Mouse (Mus musculus): ENCODE measurements at regions not wholly inside any gene's neighbourhood (a gene's known extent, or its start where the extent isn't known, plus 50 kb on each side); places are given as distances from the start of the nearest gene placed in this dataset.

GRCm38 (mm10) chr17:9904525-9904991, 235.0 kb upstream of the Pabpc6 start:
- no peaks in the 10 kb centered on the region for H3K36me3 ChIP-seq (ENCODE audit: control insufficient read depth, insufficient read depth, low read length)
- no peaks in the 10 kb centered on the region for H3K9me3 ChIP-seq (ENCODE audit: control insufficient read depth, low read depth, low read length)
- 42% methylated on average over 6 of the region's 6 CpGs for WGBS
- no peak overlapping the region for H3K27ac ChIP-seq (ENCODE audit: low read length)
- no peak for ATAC-seq (ENCODE audit: insufficient number of reproducible peaks, insufficient read depth, low FRiP score, low read depth)
- H3K4me3 ChIP-seq (ENCODE audit: low read depth, low read length), result no peak overlapping the region
- H3K4me1 ChIP-seq (ENCODE audit: control insufficient read depth, insufficient read depth, low read length), result 0 out of 2 replicates have a peak, but pooled peaks cover 9% of the 10 kb centered on the region
- no peaks in the 10 kb centered on the region for H3K27me3 ChIP-seq (ENCODE audit: control insufficient read depth, insufficient read depth, low read length)
- H3K4me2 ChIP-seq (replicated peaks; ENCODE audit: low read depth, low read length), result no peak overlapping the region
- H3K9ac ChIP-seq (replicated peaks; ENCODE audit: low read depth, low read length), result no peak overlapping the region

GRCm38 (mm10) chr17:9903313-9903712, 233.8 kb upstream of the Pabpc6 start:
- 77% methylated on average over 4 of the region's 4 CpGs for WGBS
- no peak overlapping the region for H3K27ac ChIP-seq (ENCODE audit: low read length)

GRCm38 (mm10) chr17:9896964-9897363, 227.4 kb upstream of the Pabpc6 start:
- Histone ChIP-seq H3K36me3 (ENCODE audit: control insufficient read depth, insufficient read depth, low read length) (no peaks in the 10 kb centered on the region), H3K9ac (replicated peaks; ENCODE audit: low read depth, low read length) (no peak overlapping the region), H3K9me3 (ENCODE audit: control insufficient read depth, low read depth, low read length) (no peaks in the 10 kb centered on the region), H3K4me2 (replicated peaks; ENCODE audit: low read depth, low read length) (no peak overlapping the region), H3K27me3 (ENCODE audit: control insufficient read depth, insufficient read depth, low read length) (no peaks in the 10 kb centered on the region), H3K27ac (ENCODE audit: low read length) (no peak overlapping the region), H3K4me1 (ENCODE audit: control insufficient read depth, insufficient read depth, low read length) (peaks cover 9% of the 10 kb centered on the region; the same call in 1 of the 2 replicates), H3K4me3 (ENCODE audit: low read depth, low read length) (no peak overlapping the region)
- ATAC-seq (ENCODE audit: insufficient number of reproducible peaks, insufficient read depth, low FRiP score, low read depth), result no peak
- WGBS, result 45% methylated on average over 2 of the region's 2 CpGs

More at GRCm38 (mm10) chr17:9903313-9903712, 233.8 kb upstream of the Pabpc6 start:
- Histone ChIP-seq H3K4me3 (ENCODE audit: low read depth, low read length) (no peak overlapping the region), H3K36me3 (ENCODE audit: control insufficient read depth, insufficient read depth, low read length) (no peaks in the 10 kb centered on the region), H3K9me3 (ENCODE audit: control insufficient read depth, low read depth, low read length) (no peaks in the 10 kb centered on the region), H3K9ac (replicated peaks; ENCODE audit: low read depth, low read length) (no peak overlapping the region), H3K4me2 (replicated peaks; ENCODE audit: low read depth, low read length) (no peak overlapping the region), H3K27me3 (ENCODE audit: control insufficient read depth, insufficient read depth, low read length) (no peaks in the 10 kb centered on the region), H3K4me1 (ENCODE audit: control insufficient read depth, insufficient read depth, low read length) (0 out of 2 replicates have a peak, but pooled peaks cover 9% of the 10 kb centered on the region)
- no peak for ATAC-seq (ENCODE audit: insufficient number of reproducible peaks, insufficient read depth, low FRiP score, low read depth)

GRCm38 (mm10) chr17:9895686-9896082, 226.2 kb upstream of the Pabpc6 start:
- Histone ChIP-seq H3K4me2 (replicated peaks; ENCODE audit: low read depth, low read length) (no peak overlapping the region), H3K9ac (replicated peaks; ENCODE audit: low read depth, low read length) (no peak overlapping the region), H3K4me3 (ENCODE audit: low read depth, low read length) (no peak overlapping the region), H3K27me3 (ENCODE audit: control insufficient read depth, insufficient read depth, low read length) (no peaks in the 10 kb centered on the region), H3K9me3 (ENCODE audit: control insufficient read depth, low read depth, low read length) (no peaks in the 10 kb centered on the region), H3K4me1 (ENCODE audit: control insufficient read depth, insufficient read depth, low read length) (peaks cover 9% of the 10 kb centered on the region; the same call in 1 of the 2 replicates), H3K36me3 (ENCODE audit: control insufficient read depth, insufficient read depth, low read length) (no peaks in the 10 kb centered on the region), H3K27ac (ENCODE audit: low read length) (no peak overlapping the region; the same call in 1 of the 2 replicates)
- no peak for ATAC-seq (ENCODE audit: insufficient number of reproducible peaks, insufficient read depth, low FRiP score, low read depth)
- 78% methylated on average over 7 of the region's 7 CpGs for WGBS

GRCm38 (mm10) chr17:9894828-9895685, 225.5 kb upstream of the Pabpc6 start:
- Histone ChIP-seq H3K4me1 (ENCODE audit: control insufficient read depth, insufficient read depth, low read length) (peaks cover 9% of the 10 kb centered on the region; the same call in 1 of the 2 replicates), H3K4me2 (replicated peaks; ENCODE audit: low read depth, low read length) (no peak overlapping the region), H3K9me3 (ENCODE audit: control insufficient read depth, low read depth, low read length) (no peaks in the 10 kb centered on the region), H3K27ac (ENCODE audit: low read length) (peak overlapping the region; percentile 33; the same call in 1 of the 2 replicates), H3K9ac (replicated peaks; ENCODE audit: low read depth, low read length) (no peak overlapping the region), H3K36me3 (ENCODE audit: control insufficient read depth, insufficient read depth, low read length) (no peaks in the 10 kb centered on the region), H3K4me3 (ENCODE audit: low read depth, low read length) (no peak overlapping the region), H3K27me3 (ENCODE audit: control insufficient read depth, insufficient read depth, low read length) (no peaks in the 10 kb centered on the region)
- WGBS, result 64% methylated on average over 19 of the region's 19 CpGs
- ATAC-seq (ENCODE audit: insufficient number of reproducible peaks, insufficient read depth, low FRiP score, low read depth), result peak; percentile 72; the same call in 1 of the 2 replicates

GRCm38 (mm10) chr17:9893966-9894365, 224.4 kb upstream of the Pabpc6 start:
- Histone ChIP-seq H3K9me3 (ENCODE audit: control insufficient read depth, low read depth, low read length) (no peaks in the 10 kb centered on the region), H3K27ac (ENCODE audit: low read length) (no peak overlapping the region), H3K4me3 (ENCODE audit: low read depth, low read length) (no peak overlapping the region), H3K4me1 (ENCODE audit: control insufficient read depth, insufficient read depth, low read length) (peaks cover 9% of the 10 kb centered on the region; the same call in 1 of the 2 replicates), H3K9ac (replicated peaks; ENCODE audit: low read depth, low read length) (no peak overlapping the region), H3K4me2 (replicated peaks; ENCODE audit: low read depth, low read length) (no peak overlapping the region), H3K27me3 (ENCODE audit: control insufficient read depth, insufficient read depth, low read length) (no peaks in the 10 kb centered on the region), H3K36me3 (ENCODE audit: control insufficient read depth, insufficient read depth, low read length) (no peaks in the 10 kb centered on the region)
- no peak for ATAC-seq (ENCODE audit: insufficient number of reproducible peaks, insufficient read depth, low FRiP score, low read depth)
- 46% methylated on average over 6 of the region's 6 CpGs for WGBS

- WGBS, result 85% methylated on average over 5 of the region's 5 CpGs
- Histone ChIP-seq H3K4me3 (ENCODE audit: low read depth, low read length) (no peak overlapping the region), H3K4me2 (replicated peaks; ENCODE audit: low read depth, low read length) (no peak overlapping the region), H3K36me3 (ENCODE audit: control insufficient read depth, insufficient read depth, low read length) (no peaks in the 10 kb centered on the region), H3K9me3 (ENCODE audit: control insufficient read depth, low read depth, low read length) (no peaks in the 10 kb centered on the region), H3K9ac (replicated peaks; ENCODE audit: low read depth, low read length) (no peak overlapping the region), H3K27ac (ENCODE audit: low read length) (no peak overlapping the region), H3K27me3 (ENCODE audit: control insufficient read depth, insufficient read depth, low read length) (no peaks in the 10 kb centered on the region), H3K4me1 (ENCODE audit: control insufficient read depth, insufficient read depth, low read length) (peaks cover 9% of the 10 kb centered on the region; the same call in 1 of the 2 replicates)
- ATAC-seq (ENCODE audit: insufficient number of reproducible peaks, insufficient read depth, low FRiP score, low read depth), result no peak
Observed at GRCm38 (mm10) chr17:9892776-9893175, 223.3 kb upstream of the Pabpc6 start.

- Histone ChIP-seq H3K9ac (replicated peaks; ENCODE audit: low read depth, low read length) (no peak overlapping the region), H3K4me3 (ENCODE audit: low read depth, low read length) (no peak overlapping the region), H3K4me2 (replicated peaks; ENCODE audit: low read depth, low read length) (no peak overlapping the region), H3K36me3 (ENCODE audit: control insufficient read depth, insufficient read depth, low read length) (no peaks in the 10 kb centered on the region), H3K27me3 (ENCODE audit: control insufficient read depth, insufficient read depth, low read length) (no peaks in the 10 kb centered on the region), H3K27ac (ENCODE audit: low read length) (no peak overlapping the region), H3K9me3 (ENCODE audit: control insufficient read depth, low read depth, low read length) (no peaks in the 10 kb centered on the region), H3K4me1 (ENCODE audit: control insufficient read depth, insufficient read depth, low read length) (peaks cover 9% of the 10 kb centered on the region; the same call in 1 of the 2 replicates)
- 67% methylated on average over 9 of the region's 9 CpGs for WGBS
- no peak for ATAC-seq (ENCODE audit: insufficient number of reproducible peaks, insufficient read depth, low FRiP score, low read depth)
Observed at GRCm38 (mm10) chr17:9892141-9892540, 222.6 kb upstream of the Pabpc6 start.

All from stomach, embryonic 14.5 days (tissue).